Mouse (Mus musculus): ENCODE results near the gene Brf1. TPM values are rescaled to one million over a fixed set of nuclear protein-coding genes. Genes with fewer than 3 reads are reported as not detected.

The Brf1 gene
- polyA plus RNA-seq, 1 experiment from 2014 or later: 41.4 TPM

DNA sequence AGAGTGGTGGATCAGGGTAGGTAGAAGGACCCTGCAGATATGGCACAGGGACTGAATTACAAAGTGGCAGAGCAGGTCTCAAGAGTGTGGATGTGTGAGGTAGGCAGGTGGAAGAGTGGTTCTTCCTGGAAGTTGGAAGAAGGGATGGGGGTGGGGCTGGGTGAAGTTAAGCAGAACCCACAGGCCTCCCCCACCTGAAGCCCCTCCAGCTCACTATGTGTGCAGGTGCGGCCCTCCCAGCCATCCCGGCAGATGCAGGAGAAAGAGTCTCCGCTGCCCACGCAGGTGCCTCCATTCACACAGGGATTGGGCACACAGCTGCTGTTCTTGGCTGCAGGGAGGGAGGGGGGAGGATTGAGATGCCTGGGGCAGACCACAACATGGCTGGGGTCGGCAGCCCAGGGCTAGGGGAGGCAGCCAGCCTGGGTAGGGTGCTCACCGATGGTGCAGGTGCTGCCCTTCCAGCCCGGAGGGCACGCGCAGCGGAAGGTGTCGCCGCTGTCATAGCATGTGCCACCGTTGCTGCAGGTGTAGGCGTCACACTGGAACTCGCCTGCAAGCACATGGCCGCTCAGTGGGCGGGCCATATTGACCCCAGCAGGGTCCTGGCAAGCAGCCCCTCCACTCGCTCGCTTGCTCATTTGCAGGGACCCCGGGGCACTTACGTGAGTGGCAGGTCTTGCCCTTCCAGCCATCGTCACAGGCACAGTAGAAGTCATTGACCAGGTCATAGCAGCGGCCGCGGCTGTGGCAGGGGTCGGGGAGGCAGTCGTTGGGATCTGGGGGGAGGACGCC is 87.4 kb downstream of the Brf1 start:
- H3K4me1 ChIP-seq (replicated peaks; ENCODE audit: insufficient read depth, low read length): no peaks in the 10 kb centered on the region
- no peak overlapping the region for H3K9ac ChIP-seq (ENCODE audit: low read depth, low read length)
- H3K27me3 ChIP-seq (ENCODE audit: insufficient read depth, low read length): no peaks in the 10 kb centered on the region
- 86% methylated on average over 28 of the region's 28 CpGs for WGBS
- no peak overlapping the region for H3K4me3 ChIP-seq (replicated peaks; ENCODE audit: low read depth, low read length)
- TF ChIP-seq CTCF (IDR thresholded peaks at IDR 0.05; ENCODE audit: low read depth): no peak
- no peak for ATAC-seq (replicated peaks; ENCODE audit: low FRiP score, low read depth)
- no peaks in the 10 kb centered on the region for H3K36me3 ChIP-seq (ENCODE audit: insufficient read depth, low read length)
- no peak for DNase-seq (ENCODE audit: low spot score)
- H3K4me2 ChIP-seq (ENCODE audit: low read length): no peak overlapping the region
- H3K27ac ChIP-seq: no peak overlapping the region
- H3K9me3 ChIP-seq (replicated peaks; ENCODE audit: low read length): no peaks in the 10 kb centered on the region

DNA sequence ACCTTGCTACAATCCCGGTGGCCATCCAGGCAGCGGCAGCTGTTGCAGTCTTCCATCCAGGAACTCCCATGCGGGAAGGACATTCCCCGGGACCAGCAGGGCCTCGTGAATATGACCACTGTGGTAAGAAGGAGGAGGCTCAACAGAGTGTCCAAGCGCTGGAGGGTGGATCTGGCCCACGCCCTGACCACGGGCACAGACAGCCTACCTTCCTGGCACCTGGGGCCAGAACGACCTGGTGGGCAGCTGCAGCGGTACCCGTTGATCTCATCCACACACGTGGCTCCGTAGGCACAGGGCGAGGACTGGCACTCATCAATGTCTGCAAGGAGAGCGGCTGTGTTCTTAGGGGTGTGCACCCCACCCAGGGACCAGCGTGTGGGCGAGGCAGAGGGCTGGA is 88.8 kb downstream of the Brf1 start:
- no peaks in the 10 kb centered on the region for H3K4me1 ChIP-seq (replicated peaks; ENCODE audit: insufficient read depth, low read length)
- no peaks in the 10 kb centered on the region for H3K36me3 ChIP-seq (ENCODE audit: insufficient read depth, low read length)
- no peak overlapping the region for H3K4me3 ChIP-seq (replicated peaks; ENCODE audit: low read depth, low read length)
- H3K9me3 ChIP-seq (replicated peaks; ENCODE audit: low read length): no peaks in the 10 kb centered on the region
- no peak for DNase-seq (ENCODE audit: low spot score)
- H3K27me3 ChIP-seq (ENCODE audit: insufficient read depth, low read length): no peaks in the 10 kb centered on the region
- no peak overlapping the region for H3K4me2 ChIP-seq (ENCODE audit: low read length)
- 91% methylated on average over 17 of the region's 17 CpGs for WGBS
- TF ChIP-seq CTCF (IDR thresholded peaks at IDR 0.05; ENCODE audit: low read depth): no peak
- no peak overlapping the region for H3K27ac ChIP-seq
- H3K9ac ChIP-seq (ENCODE audit: low read depth, low read length): no peak overlapping the region
- no peak for ATAC-seq (replicated peaks; ENCODE audit: low FRiP score, low read depth)

Small RNAs within 50 kb of the gene (microRNA-seq; reads per million reads assigned to microRNA genes)
- gene Mir6941: not detected

Other genes with a start within 250 kb of the Brf1 start
- 7.8 TPM in 2 replicates for gene Pld4, start 240.0 kb downstream of the Brf1 start, polyA plus RNA-seq (2015; fragmentation: Nextera tagmentation; extraction: Ambion mirVana)
- 0.22 and 0.50 TPM in 2 replicates for gene Ahnak2, start 198.0 kb downstream of the Brf1 start, polyA plus RNA-seq (2015; fragmentation: Nextera tagmentation; extraction: Ambion mirVana)
- gene Clba1, start 191.8 kb downstream of the Brf1 start, polyA plus RNA-seq (2015; fragmentation: Nextera tagmentation; extraction: Ambion mirVana): 16.0 and 18.4 TPM in 2 replicates
- gene Cdca4, start 171.3 kb downstream of the Brf1 start, polyA plus RNA-seq (2015; fragmentation: Nextera tagmentation; extraction: Ambion mirVana): 56.6 and 64.5 TPM in 2 replicates
- 0.10 and 0.11 TPM in 2 replicates for gene Gpr132, start 132.5 kb downstream of the Brf1 start, polyA plus RNA-seq (2015; fragmentation: Nextera tagmentation; extraction: Ambion mirVana)
- 2.4 and 2.9 TPM in 2 replicates for gene Jag2, start 70.9 kb downstream of the Brf1 start, polyA plus RNA-seq (2015; fragmentation: Nextera tagmentation; extraction: Ambion mirVana)
- 99.2 and 102 TPM in 2 replicates for gene Nudt14, start 58.6 kb downstream of the Brf1 start, polyA plus RNA-seq (2015; fragmentation: Nextera tagmentation; extraction: Ambion mirVana)
- gene Btbd6, start 24.2 kb downstream of the Brf1 start, polyA plus RNA-seq (2015; fragmentation: Nextera tagmentation; extraction: Ambion mirVana): 22.8 and 24.9 TPM in 2 replicates
- gene Pacs2, start 13.8 kb upstream of the Brf1 start, polyA plus RNA-seq (2015; fragmentation: Nextera tagmentation; extraction: Ambion mirVana): 7.9 and 9.5 TPM in 2 replicates
- not detected in 2 replicates for gene Tex22, start 73.8 kb upstream of the Brf1 start, polyA plus RNA-seq (2015; fragmentation: Nextera tagmentation; extraction: Ambion mirVana)
- 11.5 and 13.2 TPM in 2 replicates for gene Mta1, start 97.6 kb upstream of the Brf1 start, polyA plus RNA-seq (2015; fragmentation: Nextera tagmentation; extraction: Ambion mirVana)
- gene Crip2, start 139.5 kb upstream of the Brf1 start, polyA plus RNA-seq (2015; fragmentation: Nextera tagmentation; extraction: Ambion mirVana): 227 and 239 TPM in 2 replicates
- gene Crip1, start 145.6 kb upstream of the Brf1 start, polyA plus RNA-seq (2015; fragmentation: Nextera tagmentation; extraction: Ambion mirVana): 350 and 357 TPM in 2 replicates
- gene Tedc1, start 155.7 kb upstream of the Brf1 start, polyA plus RNA-seq (2015; fragmentation: Nextera tagmentation; extraction: Ambion mirVana): 14.8 and 16.7 TPM in 2 replicates
- gene Tmem121, start 185.2 kb upstream of the Brf1 start, polyA plus RNA-seq (2015; fragmentation: Nextera tagmentation; extraction: Ambion mirVana): 6.4 and 6.9 TPM in 2 replicates